Mouse (Mus musculus): ENCODE measurements around the gene Zglp1. TPM values are rescaled to one million over a fixed set of nuclear protein-coding genes. Genes with fewer than 3 reads are reported as not detected.
A peak's percentile ranks its signal among the peaks of the same experiment; 100 is the strongest.

The Zglp1 gene
- total RNA-seq, 2 experiments from 2014 or later = not detected

DNA sequence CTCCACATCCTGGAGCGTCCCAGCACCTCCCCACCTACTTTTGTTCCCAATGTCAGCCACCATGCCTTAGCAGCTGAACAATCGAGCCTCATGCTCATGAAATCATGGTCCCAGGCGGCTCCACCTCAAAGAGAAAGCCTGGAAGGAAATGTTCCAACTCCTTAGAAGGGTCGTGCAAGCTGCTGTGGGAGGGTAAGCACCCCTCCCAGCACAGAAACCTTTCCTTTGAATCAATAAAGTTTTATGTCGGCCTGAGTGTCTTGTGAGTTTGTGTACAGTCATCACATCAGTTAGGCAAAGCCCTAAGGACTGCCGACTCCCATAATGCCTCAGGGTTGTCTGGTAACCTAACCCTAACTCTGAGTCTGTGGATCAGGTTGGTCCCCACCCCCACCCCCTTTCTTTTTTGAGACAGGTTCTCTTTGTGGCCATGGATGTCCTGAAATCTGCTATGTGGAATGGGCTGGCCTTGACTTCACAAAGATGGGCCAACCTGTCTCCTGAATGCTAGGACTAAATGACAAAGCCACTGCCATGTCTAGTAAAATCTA lies 38.3 kb downstream of the Zglp1 start:
- no peak for DNase-seq (ENCODE audit: low spot score in 2 of 2)

DNA sequence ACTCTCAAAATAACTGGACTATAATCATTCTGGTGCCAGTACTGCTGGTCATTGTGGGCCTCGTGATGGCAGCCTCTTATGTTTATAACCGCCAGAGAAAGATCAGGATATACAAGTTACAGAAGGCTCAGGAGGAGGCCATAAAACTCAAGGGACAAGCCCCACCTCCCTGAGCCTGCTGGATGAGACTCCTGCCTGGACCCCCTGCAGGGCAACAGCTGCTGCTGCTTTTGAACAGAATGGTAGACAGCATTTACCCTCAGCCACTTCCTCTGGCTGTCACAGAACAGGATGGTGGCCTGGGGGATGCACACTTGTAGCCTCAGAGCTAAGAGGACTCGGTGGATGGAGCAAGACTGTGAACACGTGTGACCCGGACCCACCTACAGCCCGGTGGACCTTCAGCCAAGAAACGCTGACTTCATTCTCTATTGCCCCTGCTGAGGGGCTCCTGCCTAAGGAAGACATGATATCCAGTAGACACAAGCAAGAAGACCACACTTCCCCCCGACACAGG lies 39.1 kb downstream of the Zglp1 start:
- no peak for DNase-seq (ENCODE audit: low spot score in 2 of 2)

DNA sequence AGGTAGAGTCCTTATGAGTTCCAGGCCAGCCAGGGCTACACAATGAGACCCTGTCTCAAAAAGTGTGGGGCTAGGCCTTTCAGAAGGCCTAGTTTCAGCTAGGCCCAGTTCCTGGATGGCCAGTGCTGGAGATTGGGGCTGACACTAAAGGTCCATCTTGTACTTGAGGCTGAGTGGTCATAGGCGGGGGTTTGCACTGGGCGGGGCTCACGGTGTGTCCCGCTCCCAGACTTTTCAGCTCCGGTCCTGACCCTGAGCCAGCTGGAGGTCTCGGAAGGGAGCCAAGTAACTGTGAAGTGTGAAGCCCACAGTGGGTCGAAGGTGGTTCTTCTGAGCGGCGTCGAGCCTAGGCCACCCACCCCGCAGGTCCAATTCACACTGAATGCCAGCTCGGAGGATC lies 40.0 kb downstream of the Zglp1 start:
- no peak for DNase-seq (ENCODE audit: low spot score in 2 of 2)

DNA sequence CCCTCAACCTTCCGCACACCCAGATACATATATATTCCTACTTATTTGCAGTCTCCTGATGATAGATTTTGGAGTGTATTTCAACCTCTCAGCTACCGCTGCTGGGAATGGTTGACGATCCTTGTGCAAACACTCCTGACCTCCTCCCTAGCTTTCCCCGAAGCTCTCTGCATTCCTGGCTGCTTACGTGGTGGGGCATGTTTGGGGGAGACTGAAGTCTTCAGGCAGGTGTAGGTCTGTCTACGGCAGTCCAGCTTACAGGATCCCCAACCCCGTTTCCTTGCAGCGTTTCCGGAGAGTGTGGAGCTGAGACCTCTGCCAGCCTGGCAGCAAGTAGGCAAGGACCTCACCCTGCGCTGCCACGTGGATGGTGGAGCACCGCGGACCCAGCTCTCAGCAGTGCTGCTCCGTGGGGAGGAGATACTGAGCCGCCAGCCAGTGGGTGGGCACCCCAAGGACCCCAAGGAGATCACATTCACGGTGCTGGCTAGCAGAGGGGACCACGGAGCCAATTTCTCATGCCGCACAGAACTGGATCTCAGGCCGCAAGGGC lies 41.6 kb downstream of the Zglp1 start:
- DNase-seq (ENCODE audit: low spot score in 2 of 2) = no peak

DNA sequence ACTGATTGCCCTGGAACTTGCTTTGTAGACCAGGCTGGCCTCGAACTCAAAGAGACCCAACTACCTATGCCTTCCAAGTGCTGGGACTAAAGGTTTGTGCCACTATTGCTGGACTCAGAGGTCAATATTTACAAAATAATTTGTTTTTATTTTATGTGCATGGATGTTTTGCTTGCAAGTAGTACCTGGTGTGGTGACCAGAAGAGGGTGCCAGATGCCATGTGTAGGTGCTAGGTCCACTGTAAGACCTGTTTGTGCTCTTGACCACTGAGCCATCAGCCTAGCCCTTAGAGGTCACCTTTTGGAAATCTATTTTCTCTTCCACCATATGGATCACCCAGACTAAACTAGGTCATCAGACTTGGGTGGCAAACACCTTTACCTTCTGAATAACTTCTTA lies 44.2 kb downstream of the Zglp1 start:
- DNase-seq (ENCODE audit: low spot score in 2 of 2) = no peak

DNA sequence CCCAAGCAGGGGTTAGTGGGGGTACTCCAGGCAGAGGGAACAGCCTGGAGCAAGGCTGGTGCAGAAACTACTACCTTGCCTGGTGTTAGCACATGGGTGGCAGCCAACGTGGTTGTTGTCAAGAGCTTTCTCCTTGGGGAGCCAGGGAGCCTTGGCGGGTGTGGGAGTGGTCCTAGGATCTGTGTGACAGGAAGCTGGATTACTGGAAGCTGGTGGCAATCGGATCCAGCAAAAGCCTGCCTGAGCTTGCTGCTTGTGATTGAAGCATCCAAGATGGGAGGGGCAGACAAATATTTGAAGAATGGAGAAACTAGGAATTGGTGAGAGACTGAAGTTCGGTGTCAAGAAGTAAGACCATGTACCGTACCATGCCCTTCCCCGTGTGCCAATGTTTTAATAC lies 44.6 kb downstream of the Zglp1 start:
- DNase-seq (ENCODE audit: low spot score in 2 of 2) = no peak

DNA sequence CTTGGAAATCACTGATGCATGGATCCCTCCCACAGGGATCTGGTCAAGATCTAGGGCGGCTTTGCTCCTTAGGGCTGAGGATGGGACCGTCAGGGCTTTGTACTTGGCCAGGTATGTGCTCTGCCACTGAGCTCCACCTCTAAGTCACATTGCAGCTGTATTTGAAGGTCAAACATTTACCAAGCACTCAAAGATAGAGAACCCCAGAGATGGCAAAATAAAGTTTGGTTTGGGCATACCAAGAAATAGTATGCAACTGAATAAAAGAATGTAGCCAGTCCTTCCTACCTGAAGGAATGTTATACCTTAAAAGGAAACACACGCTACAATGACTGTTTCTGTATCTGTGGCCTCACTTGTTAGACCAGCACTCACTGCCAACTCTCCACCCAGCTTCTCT lies 45.5 kb downstream of the Zglp1 start:
- no peak for DNase-seq (ENCODE audit: low spot score in 2 of 2)

DNA sequence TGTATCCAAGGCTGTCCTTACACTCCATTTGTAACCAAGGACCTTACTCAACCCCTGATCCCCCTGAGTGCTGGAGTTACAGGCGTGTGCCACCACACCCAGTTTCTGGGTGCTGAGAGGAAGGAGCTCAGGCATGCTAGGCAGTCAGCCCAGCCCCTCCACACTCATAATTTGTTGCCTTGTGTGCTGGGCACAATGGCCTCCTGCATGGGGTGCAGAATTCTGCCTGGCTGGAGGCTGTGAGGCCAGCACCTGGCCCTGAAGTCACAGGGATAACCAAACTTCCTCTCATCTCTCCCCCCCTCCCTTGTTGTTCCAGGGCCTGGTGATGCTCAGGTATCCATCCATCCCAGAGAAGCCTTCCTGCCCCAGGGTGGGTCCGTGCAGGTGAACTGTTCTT lies 48.3 kb downstream of the Zglp1 start:
- DNase-seq (ENCODE audit: low spot score in 2 of 2) = no peak

DNA sequence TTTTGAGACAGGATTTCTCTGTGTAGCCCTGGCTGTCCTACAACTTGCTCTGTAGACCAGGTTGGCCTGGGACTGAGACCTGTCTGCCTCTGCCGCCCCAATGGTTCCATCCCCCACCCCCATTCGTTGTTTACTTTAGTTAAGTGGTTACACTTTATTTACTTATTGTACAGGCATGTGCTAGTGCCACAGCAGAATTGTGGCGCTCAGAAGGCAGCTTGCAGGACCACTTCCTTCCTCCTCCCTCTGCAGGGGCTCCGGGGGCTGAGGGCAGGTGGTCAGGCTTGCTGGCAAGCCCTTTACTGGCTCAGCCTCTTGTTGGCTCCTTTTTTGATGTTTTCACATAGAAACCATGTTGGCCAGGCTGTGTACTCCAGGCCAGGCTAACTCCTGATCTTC lies 49.7 kb downstream of the Zglp1 start:
- DNase-seq (ENCODE audit: low spot score in 2 of 2) = no peak

DNA sequence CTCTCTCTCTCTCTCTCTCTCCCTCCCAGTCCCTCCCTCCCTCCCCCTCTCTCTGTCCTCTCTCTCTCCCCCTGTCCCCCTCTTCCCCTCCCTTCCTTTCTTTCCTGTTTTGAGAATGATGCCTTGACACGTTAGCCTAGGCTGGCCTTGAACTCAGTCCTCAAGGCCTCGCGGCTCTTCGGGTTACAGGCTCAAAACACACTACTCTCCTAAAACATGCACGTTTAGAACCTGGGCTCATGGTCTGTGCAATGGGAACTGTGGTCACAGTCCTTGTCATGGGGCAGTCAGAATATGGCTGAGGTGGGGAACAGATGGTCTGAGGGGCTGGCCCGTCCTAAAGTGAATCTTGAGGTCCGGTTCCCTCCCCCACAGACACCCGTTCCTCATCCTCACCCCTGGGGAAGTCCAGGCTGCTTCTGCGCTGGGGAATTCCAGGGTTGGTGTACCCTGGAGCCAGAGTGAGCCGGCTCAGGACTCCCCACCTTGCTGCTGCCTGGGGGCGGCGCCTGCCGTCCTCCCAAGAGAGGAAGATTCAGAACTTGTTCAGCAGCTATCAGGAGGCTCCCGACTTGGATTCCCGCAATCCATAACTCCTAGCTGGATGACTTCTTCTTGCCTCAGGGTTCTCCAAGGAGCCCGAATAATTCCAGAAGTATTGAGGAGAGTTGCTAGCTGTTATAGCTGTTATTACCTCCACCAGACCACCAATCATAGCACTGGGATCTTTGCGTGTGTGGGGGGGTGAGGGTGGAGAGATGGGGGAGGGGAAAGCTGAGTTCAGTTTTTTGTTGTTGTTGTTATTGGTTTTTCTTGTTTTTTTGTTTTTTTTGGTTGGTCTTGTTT lies 50.3 kb downstream of the Zglp1 start:
- DNase-seq (ENCODE audit: low spot score in 2 of 2) = no peak

DNA sequence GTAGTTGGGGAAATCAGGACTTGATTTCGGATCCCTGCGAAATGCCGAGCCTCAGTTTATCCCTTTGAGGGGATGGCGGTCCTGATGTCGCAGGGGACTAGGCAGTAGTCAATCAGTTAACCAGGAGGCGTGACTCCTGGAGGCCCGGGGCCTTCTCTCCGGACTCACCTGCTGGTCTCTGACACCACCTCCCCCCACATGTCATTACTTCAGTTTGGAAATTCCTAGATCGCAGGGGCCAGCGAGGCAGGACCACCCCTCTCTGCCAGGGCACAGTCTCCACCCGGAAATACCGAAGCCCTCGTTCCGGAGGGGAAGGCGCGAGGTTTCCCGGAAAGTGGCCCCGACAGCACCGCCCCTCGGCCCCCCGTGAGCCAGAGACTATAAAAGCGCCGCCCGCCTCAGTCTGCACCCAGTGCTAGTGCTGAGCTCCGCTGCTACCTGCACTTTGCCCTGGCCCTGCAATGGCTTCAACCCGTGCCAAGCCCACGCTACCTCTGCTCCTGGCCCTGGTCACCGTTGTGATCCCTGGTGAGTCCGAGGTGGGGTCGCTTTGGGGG lies 51.2 kb downstream of the Zglp1 start, which contains the start of gene Icam1:
TSS of gene Icam1 (plus strand) at position 415 of the 560 bp plus-strand sequence.
- DNase-seq (ENCODE audit: low spot score in 2 of 2) = peak; percentile 54 to 73

DNA sequence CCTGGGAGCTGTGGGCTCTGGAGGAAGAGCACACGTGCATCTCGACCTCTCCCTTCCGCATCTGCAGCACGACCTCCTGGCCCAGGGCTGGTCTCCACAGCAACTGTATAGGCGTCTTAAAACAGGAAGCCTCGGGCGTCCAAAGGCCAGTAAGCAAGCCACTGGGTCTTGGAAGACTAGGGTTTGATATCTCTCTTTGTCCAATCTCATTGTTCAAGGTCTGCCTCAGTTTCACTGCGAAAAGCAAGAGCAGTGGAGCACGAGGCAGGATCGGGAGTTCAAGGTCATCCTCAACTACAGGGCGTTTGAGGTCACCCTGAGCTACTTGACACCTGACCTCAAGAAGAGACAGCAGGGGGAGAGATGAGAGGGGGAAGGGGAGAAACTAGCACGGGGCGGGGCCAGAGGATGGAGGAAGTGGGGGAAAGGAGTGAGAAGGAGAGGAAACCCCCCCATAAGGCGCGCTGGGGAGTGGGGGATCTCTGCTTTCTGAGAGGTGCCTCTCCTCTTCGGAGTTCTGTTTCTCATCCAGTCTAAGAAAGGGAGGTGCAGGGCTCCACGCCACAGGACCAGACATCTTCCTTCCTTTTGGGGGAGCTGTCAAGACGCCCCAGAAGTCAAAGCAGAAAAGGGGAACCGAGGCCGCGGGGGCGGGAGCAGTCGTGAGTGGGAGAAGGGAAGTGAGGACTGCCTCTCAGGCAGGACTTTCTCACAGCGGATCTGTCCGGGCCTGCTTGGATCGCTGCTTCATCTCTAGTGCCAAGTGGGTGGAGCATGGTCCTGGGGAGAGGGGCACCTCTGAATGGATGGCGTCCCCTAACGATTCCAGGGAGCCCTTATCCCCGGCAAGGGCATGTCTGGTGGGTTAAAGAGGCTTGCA lies 52.0 kb downstream of the Zglp1 start:
- peak; percentile 27 to 55 for DNase-seq (ENCODE audit: low spot score in 2 of 2)

Small RNA genes lying within 50 kb of the gene (microRNA-seq; reads per million reads assigned to microRNA genes)
- 0 reads per million in 2 experiments for gene Mir1900 (ENCODE audit: borderline number of aligned reads in 2 of 2)
- 0.61 to 0.95 reads per million in 2 experiments for gene Mir7082 (ENCODE audit: borderline number of aligned reads in 2 of 2)

Other genes with a start within 250 kb of the Zglp1 start
- not detected for gene Rdh8, start 248.6 kb downstream of the Zglp1 start, total RNA-seq (2021)
- gene A230050P20Rik, start 198.5 kb downstream of the Zglp1 start, total RNA-seq (2021) = 10 to 100 TPM; 14.7 to 17.5 TPM
- gene Angptl6, start 187.4 kb downstream of the Zglp1 start, total RNA-seq (2021) = 1 to 10 TPM; 3.2 to 3.6 TPM
- 10 to 100 TPM; 39.8 to 41.1 TPM for gene Ppan, start 178.9 kb downstream of the Zglp1 start, total RNA-seq (2021)
- 100 to 1,000 TPM; 156 to 162 TPM for gene Eif3g, start 168.5 kb downstream of the Zglp1 start, total RNA-seq (2021)
- gene Dnmt1, start 107.2 kb downstream of the Zglp1 start, total RNA-seq (2021) = 10 to 100 TPM; 33.6 to 34.9 TPM
- gene S1pr2, start 90.3 kb downstream of the Zglp1 start, total RNA-seq (2021) = 10 to 100 TPM; 18.3 to 22.0 TPM
- gene Mrpl4, start 64.4 kb downstream of the Zglp1 start, total RNA-seq (2021) = 100 to 1,000 TPM; 122 to 124 TPM
- gene Icam1, start 51.1 kb downstream of the Zglp1 start, total RNA-seq (2021) = 10 to 100 TPM in 1 of 2 experiments, 1 to 10 TPM in 1; 9.0 to 31.8 TPM
- gene Icam4, start 37.7 kb downstream of the Zglp1 start, total RNA-seq (2021) = 1 to 10 TPM; 1.2 to 4.8 TPM
- under 1 TPM; 0.13 to 0.23 TPM for gene Icam5, start 35.0 kb downstream of the Zglp1 start, total RNA-seq (2021)
- under 1 TPM; 0.53 to 0.80 TPM for gene Gm49373, start 6.0 kb upstream of the Zglp1 start, total RNA-seq (2021)
- gene Fdx1l, start 6.5 kb upstream of the Zglp1 start, total RNA-seq (2021) = 10 to 100 TPM; 38.3 to 39.2 TPM
- 1 to 10 TPM; 1.8 to 1.9 TPM for gene Gm38431, start 24.9 kb upstream of the Zglp1 start, total RNA-seq (2021)
- gene Raver1, start 24.9 kb upstream of the Zglp1 start, total RNA-seq (2021) = 10 to 100 TPM; 42.9 to 47.1 TPM
- gene Tyk2, start 64.2 kb upstream of the Zglp1 start, total RNA-seq (2021) = 10 to 100 TPM; 14.0 to 14.5 TPM
- 100 to 1,000 TPM; 175 to 181 TPM for gene Cdc37, start 82.9 kb upstream of the Zglp1 start, total RNA-seq (2021)
- 10 to 100 TPM in 1 of 2 experiments, 1 to 10 TPM in 1; 6.2 to 13.3 TPM for gene Pde4a, start 98.6 kb upstream of the Zglp1 start, total RNA-seq (2021)
- gene Keap1, start 172.3 kb upstream of the Zglp1 start, total RNA-seq (2021) = 10 to 100 TPM; 44.9 to 51.2 TPM
- gene S1pr5, start 181.3 kb upstream of the Zglp1 start, total RNA-seq (2021) = 1 to 10 TPM in 1 of 2 experiments, under 1 TPM in 1; 0.50 to 1.0 TPM
- gene Atg4d, start 198.2 kb upstream of the Zglp1 start, total RNA-seq (2021) = 10 to 100 TPM; 39.9 to 52.6 TPM
- gene Kri1, start 220.9 kb upstream of the Zglp1 start, total RNA-seq (2021) = 10 to 100 TPM; 31.1 to 34.9 TPM
- 10 to 100 TPM in 1 of 2 experiments, 1 to 10 TPM in 1; 9.1 to 11.8 TPM for gene Cdkn2d, start 224.3 kb upstream of the Zglp1 start, total RNA-seq (2021)
- gene Ap1m2, start 245.2 kb upstream of the Zglp1 start, total RNA-seq (2021) = not detected

Data from adrenal gland, adult 18-20 months (tissue).